ENCODE assay signal across 24 mouse cellular contexts in the genomic region with DNA sequence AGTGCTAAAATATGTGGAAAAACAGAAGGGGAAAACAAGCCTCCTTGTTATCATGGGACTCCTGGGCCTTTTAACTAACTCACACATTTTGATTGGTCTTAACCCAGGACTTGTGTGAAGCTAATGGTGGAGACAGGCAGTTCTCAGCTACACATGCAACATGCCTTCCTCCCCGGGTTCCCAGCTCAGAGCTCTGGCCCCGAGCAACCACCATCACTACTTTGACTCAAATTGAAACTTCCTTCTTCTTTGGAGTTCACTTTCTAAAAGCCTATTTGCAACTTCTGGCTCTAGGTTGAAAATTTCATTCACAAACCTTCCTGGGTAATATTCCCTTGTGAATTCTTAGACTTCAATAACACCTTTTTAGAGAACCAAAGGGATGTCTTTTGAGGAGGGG.
"Had no signal": no experiment of that assay in that cellular context is flagged by ENCODE, and none has a peak within 500 bp of the region (broad histone marks: within the 10 kb centered on the region; RNA-seq: fewer than 3 reads in every experiment).

No protein-coding gene starts in this region.

- DNase-seq: cerebellum, adult 8-10 months; cerebellum, adult 9-10 months; cerebellum, adult 9-11 months; cerebellum, postnatal 10 days; cerebellum, postnatal 25 days; cerebellum, postnatal 36 days; embryo, embryonic 11 days; forebrain, postnatal 0 days; gastrocnemius, adult 2 months; gastrocnemius, postnatal 10 days; gastrocnemius, postnatal 14 days; gastrocnemius, postnatal 25 days; gastrocnemius, postnatal 36 days; heart, adult 18-20 months; heart, adult 2 months had no signal

- H3K36me3 ChIP-seq: embryonic facial prominence, embryonic 10.5 days; embryonic facial prominence, embryonic 12.5 days; embryonic facial prominence, embryonic 13.5 days; embryonic facial prominence, embryonic 15.5 days; forebrain, embryonic 10.5 days; forebrain, embryonic 12.5 days; forebrain, embryonic 15.5 days had no signal

- H3K4me2 ChIP-seq: embryonic facial prominence, embryonic 12.5 days; embryonic facial prominence, embryonic 13.5 days; embryonic facial prominence, embryonic 15.5 days; forebrain, embryonic 12.5 days; forebrain, embryonic 13.5 days; forebrain, embryonic 15.5 days had no signal

- H3K27me3 ChIP-seq: embryonic facial prominence, embryonic 12.5 days; embryonic facial prominence, embryonic 13.5 days; embryonic facial prominence, embryonic 15.5 days; forebrain, embryonic 12.5 days; forebrain, embryonic 13.5 days; forebrain, embryonic 15.5 days had no signal

- H3K27ac ChIP-seq: embryonic facial prominence, embryonic 10.5 days; embryonic facial prominence, embryonic 12.5 days; embryonic facial prominence, embryonic 13.5 days; embryonic facial prominence, embryonic 15.5 days; forebrain, embryonic 10.5 days; forebrain, embryonic 12.5 days; forebrain, embryonic 13.5 days; forebrain, embryonic 15.5 days; gastrocnemius, adult 2 months; heart, adult 2 months had no signal

- H3K9ac ChIP-seq: embryonic facial prominence, embryonic 12.5 days; embryonic facial prominence, embryonic 13.5 days; embryonic facial prominence, embryonic 15.5 days; forebrain, embryonic 12.5 days; forebrain, embryonic 13.5 days; forebrain, embryonic 15.5 days; forebrain, postnatal 0 days had no signal

- H3K9me3 ChIP-seq: embryonic facial prominence, embryonic 10.5 days; embryonic facial prominence, embryonic 12.5 days; embryonic facial prominence, embryonic 13.5 days; embryonic facial prominence, embryonic 15.5 days; forebrain, embryonic 10.5 days; forebrain, embryonic 12.5 days; forebrain, embryonic 13.5 days; forebrain, embryonic 15.5 days had no signal

- H3K4me1 ChIP-seq: embryonic facial prominence, embryonic 10.5 days; embryonic facial prominence, embryonic 12.5 days; forebrain, embryonic 10.5 days; forebrain, embryonic 12.5 days; forebrain, embryonic 13.5 days; forebrain, embryonic 15.5 days had no signal

- H3K4me3 ChIP-seq: embryonic facial prominence, embryonic 10.5 days; embryonic facial prominence, embryonic 12.5 days; embryonic facial prominence, embryonic 13.5 days; embryonic facial prominence, embryonic 15.5 days; erythroblast, embryonic 14.5 days; forebrain, embryonic 10.5 days; forebrain, embryonic 12.5 days; forebrain, embryonic 13.5 days; forebrain, embryonic 15.5 days; gastrocnemius, adult 2 months; heart, adult 2 months had no signal
